Mouse (Mus musculus): ENCODE measurements at regions not wholly inside any gene's neighbourhood (a gene's known extent, or its start where the extent isn't known, plus 50 kb on each side); places are given as distances from the start of the nearest gene placed in this dataset.

- peak in 1 of 2 experiments; percentile 9 for DNase-seq
- intact Hi-C loops (cut with DNase I) = no loop called here
Measured at GRCm38 (mm10) chr9:90823574-90824280, 538.5 kb upstream of the Zic4 start.

- DNase-seq = no peak
- intact Hi-C loops (cut with DNase I) = no loop called here
Measured at GRCm38 (mm10) chr9:90827474-90827873, 534.7 kb upstream of the Zic4 start.

GRCm38 (mm10) chr9:90828701-90829100 lies 533.5 kb upstream of the Zic4 start:
- intact Hi-C loops (cut with DNase I) = no loop called here
- no peak for DNase-seq

GRCm38 (mm10) chr9:90830704-90831103 lies 531.5 kb upstream of the Zic4 start:
- intact Hi-C loops (cut with DNase I) = no loop called here
- no peak for DNase-seq

- DNase-seq = no peak
- intact Hi-C loops (cut with DNase I) = no loop called here
Measured at GRCm38 (mm10) chr9:90833743-90834539, 528.3 kb upstream of the Zic4 start.

GRCm38 (mm10) chr9:90838184-90838926 lies 523.9 kb upstream of the Zic4 start:
- no peak for DNase-seq
- intact Hi-C loops (cut with DNase I) = no loop called here

- intact Hi-C loops (cut with DNase I) = no loop called here
Measured at GRCm38 (mm10) chr9:90851044-90851443, 511.2 kb upstream of the Zic4 start.

GRCm38 (mm10) chr9:90871636-90872035 lies 490.6 kb upstream of the Zic4 start:
- intact Hi-C loops (cut with DNase I) = no loop called here
- no peak for DNase-seq

More at GRCm38 (mm10) chr9:90851044-90851443, 511.2 kb upstream of the Zic4 start:
- DNase-seq = no peak

- no peak for DNase-seq
- intact Hi-C loops (cut with DNase I) = no loop called here
Measured at GRCm38 (mm10) chr9:90884467-90884866, 477.7 kb upstream of the Zic4 start.

- DNase-seq = no peak
Measured at GRCm38 (mm10) chr9:90887405-90887804, 474.8 kb upstream of the Zic4 start.

GRCm38 (mm10) chr9:90890801-90891200 lies 471.4 kb upstream of the Zic4 start:
- DNase-seq = no peak
- intact Hi-C loops (cut with DNase I) = no loop called here

More at GRCm38 (mm10) chr9:90887405-90887804, 474.8 kb upstream of the Zic4 start:
- intact Hi-C loops (cut with DNase I) = no loop called here

GRCm38 (mm10) chr9:90892816-90893215 lies 469.4 kb upstream of the Zic4 start:
- intact Hi-C loops (cut with DNase I) = no loop called here
- no peak for DNase-seq

- no peak for DNase-seq
- intact Hi-C loops (cut with DNase I) = no loop called here
Measured at GRCm38 (mm10) chr9:90903557-90903956, 458.7 kb upstream of the Zic4 start.

GRCm38 (mm10) chr9:90906106-90906505 lies 456.1 kb upstream of the Zic4 start:
- intact Hi-C loops (cut with DNase I) = no loop called here

GRCm38 (mm10) chr9:90906684-90907083 lies 455.5 kb upstream of the Zic4 start:
- intact Hi-C loops (cut with DNase I) = no loop called here

More at GRCm38 (mm10) chr9:90906106-90906505, 456.1 kb upstream of the Zic4 start:
- DNase-seq = no peak

GRCm38 (mm10) chr9:90954613-90955012 lies 407.6 kb upstream of the Zic4 start:
- intact Hi-C loops (cut with DNase I) = no loop called here

More at GRCm38 (mm10) chr9:90906684-90907083, 455.5 kb upstream of the Zic4 start:
- no peak for DNase-seq

GRCm38 (mm10) chr9:90961436-90961835 lies 400.8 kb upstream of the Zic4 start:
- intact Hi-C loops (cut with DNase I) = no loop called here
- DNase-seq = no peak

More at GRCm38 (mm10) chr9:90954613-90955012, 407.6 kb upstream of the Zic4 start:
- no peak for DNase-seq

- no peak for DNase-seq
- intact Hi-C loops (cut with DNase I) = no loop called here
Measured at GRCm38 (mm10) chr9:90964043-90964442, 398.2 kb upstream of the Zic4 start.

GRCm38 (mm10) chr9:90978730-90979129 lies 383.5 kb upstream of the Zic4 start:
- DNase-seq = peak in 1 of 2 experiments; percentile 0
- intact Hi-C loops (cut with DNase I) = no loop called here

GRCm38 (mm10) chr9:90980023-90980802 lies 382.0 kb upstream of the Zic4 start:
- intact Hi-C loops (cut with DNase I) = no loop called here
- no peak for DNase-seq
